Mouse (Mus musculus): ENCODE measurements around the gene Dph1.

DNA sequence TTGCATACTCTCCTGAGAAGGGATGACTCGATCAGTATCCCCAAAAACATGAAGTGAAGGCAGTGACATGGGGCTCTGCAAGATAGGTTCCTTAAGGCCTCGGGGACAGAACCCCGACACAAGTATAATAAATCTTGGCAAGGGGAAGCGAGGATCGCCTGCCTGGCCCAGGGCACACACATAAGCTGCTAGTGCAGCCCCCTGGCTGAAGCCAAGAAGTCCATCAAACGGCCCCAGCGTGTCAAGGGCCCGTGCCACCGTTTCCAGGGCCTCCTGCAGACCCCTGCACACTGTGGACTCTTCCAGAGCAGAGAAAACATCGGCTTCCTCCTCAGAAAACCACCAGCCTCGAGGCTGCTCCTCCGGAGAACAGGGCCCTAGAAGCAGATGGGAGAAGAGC, 13.0 kb downstream of the Dph1 start:
- TF ChIP-seq EP300 (IDR thresholded peaks at IDR 0.05; ENCODE audit: low read depth) (no peak), CTCF (IDR thresholded peaks at IDR 0.05; ENCODE audit: low read depth) (no peak)

Measured in heart, postnatal 0 days (tissue).